Mouse (Mus musculus) myocyte (in vitro differentiated cells): ENCODE results near the gene Nadk2. TPM values are rescaled to one million over a fixed set of nuclear protein-coding genes. Genes with fewer than 3 reads are reported as not detected.

ENCODE experiments used
- H3K27me3 ChIP-seq: one replicate; pipeline ENCODE4 v1.6.1; 2011; ENCODE audit not compliant: control insufficient read depth, insufficient read depth, insufficient read length
- H3K36me3 ChIP-seq: one replicate; pipeline ENCODE4 v1.6.1; 2011; ENCODE audit not compliant: control insufficient read depth, insufficient read depth
- H3K4me2 ChIP-seq: one replicate; pipeline ENCODE4 v1.6.1; 2011; ENCODE audit warnings: low read depth, control low read depth
- H3K4me3 ChIP-seq: one replicate; pipeline ENCODE4 v1.5.1; 2011; ENCODE audit warnings: mild to moderate bottlenecking, control low read depth, moderate library complexity
- H3K79me2 ChIP-seq: one replicate; pipeline ENCODE4 v1.6.1; 2011; ENCODE audit not compliant: control insufficient read depth, insufficient read depth
- H3ac ChIP-seq: one replicate; pipeline ENCODE4 v1.6.1; 2011; ENCODE audit not compliant: control insufficient read depth, insufficient read length
- CEBPB ChIP-seq: IDR thresholded peaks from 2 replicates; pipeline ENCODE4 v1.6.1; 2011; ENCODE audit warnings: mild to moderate bottlenecking, moderate library complexity; ENCODE audit not compliant: poor library complexity, insufficient read depth, severe bottlenecking
- E2F4 ChIP-seq: IDR thresholded peaks from one replicate; pipeline ENCODE4 v1.6.1; 2011; ENCODE audit warnings: mild to moderate bottlenecking, control low read depth, moderate library complexity; ENCODE audit not compliant: insufficient read depth
- MAX ChIP-seq: IDR thresholded peaks from one replicate; pipeline ENCODE4 v1.6.1; 2011; ENCODE audit warnings: low read depth, mild to moderate bottlenecking, control low read depth
- MYOD1 ChIP-seq, 3 experiments: IDR thresholded peaks; one replicate each; pipeline ENCODE4 v1.6.1; 2011; ENCODE audit warnings: control low read depth in 2 of 3, low read depth in 2 of 3, mild to moderate bottlenecking in 2 of 3, moderate library complexity in 1 of 3; ENCODE audit not compliant: insufficient read length in 2 of 3, control insufficient read depth in 1 of 3
- MYOG ChIP-seq, 3 experiments: IDR thresholded peaks; one replicate each; pipeline ENCODE4 v1.6.1; 2011; ENCODE audit warnings: control low read depth in 2 of 3, low read depth in 2 of 3, mild to moderate bottlenecking in 2 of 3; ENCODE audit not compliant: insufficient read length in 2 of 3, control insufficient read depth in 1 of 3, insufficient read depth in 1 of 3
- POLR2A ChIP-seq: IDR thresholded peaks from one replicate; pipeline ENCODE4 v1.6.1; 2011; ENCODE audit warnings: low read depth, mild to moderate bottlenecking, control low read depth, moderate library complexity; ENCODE audit not compliant: insufficient read length
- POLR2AphosphoS2 ChIP-seq: IDR thresholded peaks from one replicate; pipeline ENCODE4 v1.6.1; 2011; ENCODE audit warnings: low read depth, control low read depth; ENCODE audit not compliant: insufficient read length
- REST ChIP-seq: IDR thresholded peaks from one replicate; pipeline ENCODE4 v1.6.1; 2011; ENCODE audit warnings: mild to moderate bottlenecking, control low read depth, moderate library complexity; ENCODE audit not compliant: insufficient read depth, insufficient read length
- SRF ChIP-seq: IDR thresholded peaks from one replicate; pipeline ENCODE4 v1.6.1; 2011; ENCODE audit warnings: low read depth; ENCODE audit not compliant: control insufficient read depth, insufficient read length
- TCF12 ChIP-seq: IDR thresholded peaks from one replicate; pipeline ENCODE4 v1.6.1; 2011; ENCODE audit warnings: mild to moderate bottlenecking, control low read depth; ENCODE audit not compliant: poor library complexity, insufficient read depth, severe bottlenecking
- TCF3 ChIP-seq: IDR thresholded peaks from one replicate; pipeline ENCODE4 v1.6.1; 2011; ENCODE audit warnings: low read depth, control low read depth; ENCODE audit not compliant: insufficient read length
- USF1 ChIP-seq: IDR thresholded peaks from one replicate; pipeline ENCODE4 v1.6.1; 2011; ENCODE audit warnings: low read depth, mild to moderate bottlenecking, control low read depth, moderate library complexity
- polyA plus RNA-seq: library from polyadenylated mRNA; unstranded; fragments of >200 nt; fragmentation: generic; extraction: Trizol; gene quantifications from one replicate; pipeline ENCODE4 v1.2.1, GENCODE M21; 2012; ENCODE audit warnings: missing spikeins

Gene Nadk2
- polyA plus RNA-seq, 1 experiment: 6.3 TPM

DNA sequence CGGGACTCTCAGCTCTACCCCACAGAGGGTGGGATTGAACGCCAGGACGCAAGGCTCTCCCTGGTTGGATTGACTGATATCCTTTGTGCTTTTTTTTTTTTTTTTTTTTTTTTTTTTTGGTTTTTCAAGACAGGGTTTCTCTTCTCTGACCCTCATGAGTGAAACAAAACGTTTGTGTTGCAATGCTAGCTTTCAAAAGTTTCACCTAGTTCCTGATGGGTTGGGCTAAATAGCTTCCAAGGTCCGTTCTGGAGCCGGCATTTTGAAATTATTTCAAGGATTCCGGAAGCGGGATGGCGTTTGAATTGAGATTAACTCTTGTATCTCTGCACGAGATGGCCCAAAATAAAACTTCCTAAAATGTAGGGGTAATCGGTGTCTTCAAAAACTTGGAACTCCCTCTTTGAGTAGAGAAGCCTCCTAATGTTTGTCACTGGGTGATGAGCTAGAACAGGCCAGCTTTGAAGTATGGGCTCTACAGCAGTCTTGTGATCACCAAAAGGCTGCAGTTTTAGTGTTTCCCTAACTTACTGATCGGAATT lies 2.1 kb downstream of the Nadk2 start:
- Histone ChIP-seq H3K79me2 (peaks cover 6% of the 10 kb centered on the region), H3K36me3 (no peaks in the 10 kb centered on the region), H3K4me3 (no peak overlapping the region), H3K4me2 (peak overlapping the region; percentile 88), H3K27me3 (no peaks in the 10 kb centered on the region), H3ac (no peak overlapping the region)
- TF ChIP-seq SRF (no peak), CEBPB (no peak), USF1 (no peak), TCF12 (no peak), MAX (no peak), E2F4 (no peak)

DNA sequence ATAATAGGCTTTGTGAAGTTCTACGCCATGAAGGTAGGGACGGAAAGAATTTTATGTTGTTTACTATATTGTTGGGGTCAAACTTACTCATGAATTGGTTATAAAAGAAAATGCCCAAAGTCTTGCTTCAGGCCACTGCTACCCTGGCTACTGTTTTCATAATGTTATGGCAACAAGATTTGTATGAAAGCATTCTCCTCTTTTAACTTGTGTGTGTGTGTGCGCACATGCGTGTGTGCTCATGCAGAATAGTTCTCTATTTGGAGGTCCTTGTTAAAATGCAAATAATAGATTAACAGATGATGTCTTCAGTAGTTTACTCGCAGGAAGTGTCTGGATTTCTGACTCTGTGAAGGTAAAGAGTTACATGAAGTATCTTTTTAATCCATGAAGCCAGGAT lies 2.6 kb downstream of the Nadk2 start:
- Histone ChIP-seq H3K36me3 (no peaks in the 10 kb centered on the region), H3K4me3 (no peak overlapping the region), H3ac (no peak overlapping the region), H3K79me2 (peaks cover 6% of the 10 kb centered on the region), H3K27me3 (no peaks in the 10 kb centered on the region), H3K4me2 (no peak overlapping the region)
- TF ChIP-seq E2F4: no peak
- TF ChIP-seq TCF3: no peak
- TF ChIP-seq USF1: no peak
- TF ChIP-seq CEBPB: no peak

DNA sequence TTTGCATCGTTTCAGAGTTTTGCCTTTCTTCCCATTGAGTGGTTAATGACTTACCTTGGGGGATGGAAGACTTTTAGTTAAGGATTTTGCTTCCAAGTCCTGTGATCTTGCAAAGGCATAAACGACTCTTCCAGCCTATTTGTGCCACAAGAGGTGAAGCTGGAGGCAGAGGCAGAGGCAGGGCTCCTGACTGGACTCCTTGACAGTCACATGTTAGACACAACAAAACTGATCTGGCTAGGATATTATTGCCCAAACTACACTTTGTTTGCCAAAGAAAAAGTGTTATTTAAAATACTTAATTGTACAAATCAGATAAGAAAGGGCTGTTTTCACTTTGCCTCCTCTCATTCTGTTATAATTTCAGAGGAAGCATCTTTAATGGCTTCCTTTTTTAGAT lies 3.1 kb downstream of the Nadk2 start:
- H3K79me2 ChIP-seq: peaks cover 6% of the 10 kb centered on the region
- H3K36me3 ChIP-seq: no peaks in the 10 kb centered on the region
- H3K4me2 ChIP-seq: no peak overlapping the region
- TF ChIP-seq MYOD1 (IDR thresholded peaks at IDR 0.05; ENCODE audit: control insufficient read depth in 1 of 3, insufficient read length in 2 of 3, low read depth in 2 of 3) (no peak), POLR2AphosphoS2 (no peak), REST (no peak), MAX (no peak), TCF3 (no peak), POLR2A (no peak), SRF (no peak), USF1 (no peak), MYOG (IDR thresholded peaks at IDR 0.05; ENCODE audit: control insufficient read depth in 1 of 3, insufficient read depth in 1 of 3, insufficient read length in 2 of 3, low read depth in 2 of 3) (no peak), TCF12 (no peak), E2F4 (no peak), CEBPB (no peak)
- no peaks in the 10 kb centered on the region for H3K27me3 ChIP-seq
- no peak overlapping the region for H3ac ChIP-seq
- H3K4me3 ChIP-seq: no peak overlapping the region

DNA sequence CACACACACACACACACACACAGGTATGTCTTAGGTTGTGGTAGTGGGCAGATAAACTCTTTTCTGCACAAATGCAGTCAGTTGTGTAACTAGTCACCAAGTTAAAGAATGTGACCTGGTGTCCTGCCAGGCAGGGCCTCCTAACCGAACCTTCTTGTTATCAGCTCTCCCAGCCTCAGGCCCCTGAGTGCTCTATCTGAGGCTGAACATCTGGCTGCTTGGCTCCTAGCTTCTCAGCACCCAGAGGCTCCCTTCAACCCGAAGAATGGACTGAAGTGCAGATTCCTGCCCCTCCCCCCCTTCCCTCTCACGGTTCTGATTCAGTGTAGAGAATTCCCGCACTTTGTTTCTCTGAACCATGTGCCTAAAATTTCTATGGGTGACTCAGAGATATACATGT lies 3.6 kb downstream of the Nadk2 start:
- H3K4me3 ChIP-seq: no peak overlapping the region
- TF ChIP-seq POLR2A: no peak
- no peak for TF ChIP-seq TCF3
- TF ChIP-seq MYOG (IDR thresholded peaks at IDR 0.05; ENCODE audit: control insufficient read depth in 1 of 3, insufficient read depth in 1 of 3, insufficient read length in 2 of 3, low read depth in 2 of 3): no peak
- no peak for TF ChIP-seq REST
- no peak for TF ChIP-seq SRF
- TF ChIP-seq MAX: no peak
- no peak for TF ChIP-seq E2F4
- no peak for TF ChIP-seq USF1
- TF ChIP-seq POLR2AphosphoS2: no peak
- TF ChIP-seq CEBPB: no peak
- TF ChIP-seq MYOD1 (IDR thresholded peaks at IDR 0.05; ENCODE audit: control insufficient read depth in 1 of 3, insufficient read length in 2 of 3, low read depth in 2 of 3): no peak
- TF ChIP-seq TCF12: no peak
- H3K27me3 ChIP-seq: no peaks in the 10 kb centered on the region
- H3K4me2 ChIP-seq: no peak overlapping the region
- H3K36me3 ChIP-seq: no peaks in the 10 kb centered on the region
- H3K79me2 ChIP-seq: peaks cover 6% of the 10 kb centered on the region
- no peak overlapping the region for H3ac ChIP-seq

DNA sequence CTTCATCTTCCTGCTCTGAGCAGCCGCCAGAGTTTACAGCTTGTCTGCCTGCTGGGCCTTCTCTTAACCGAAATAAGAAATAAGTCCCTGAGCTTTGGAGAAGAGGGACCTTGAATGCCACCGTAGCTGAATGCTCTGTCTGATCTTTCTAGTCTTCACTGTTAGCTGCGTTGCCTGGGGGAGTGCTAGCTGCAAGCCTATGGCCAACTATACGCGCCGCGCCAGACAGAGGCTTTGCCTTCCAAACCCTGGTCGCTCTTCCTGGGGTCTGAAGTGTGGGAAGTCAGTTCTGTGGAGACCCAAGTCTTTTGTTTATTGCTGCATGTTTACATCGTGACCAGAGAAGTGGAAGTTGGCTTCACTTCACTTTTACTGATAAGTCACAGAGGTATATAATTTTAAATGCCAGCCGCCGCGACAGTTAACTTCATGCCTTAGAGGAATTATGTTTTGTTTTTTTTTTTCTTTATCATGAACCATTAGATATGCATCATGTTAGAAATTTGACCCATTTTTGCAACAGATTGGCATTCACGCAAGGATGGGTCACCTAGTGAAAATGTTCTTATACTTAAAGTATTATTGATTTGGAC lies 4.6 kb downstream of the Nadk2 start:
- no peak overlapping the region for H3ac ChIP-seq
- H3K79me2 ChIP-seq: peaks cover 6% of the 10 kb centered on the region
- no peaks in the 10 kb centered on the region for H3K27me3 ChIP-seq
- no peaks in the 10 kb centered on the region for H3K36me3 ChIP-seq
- no peak overlapping the region for H3K4me3 ChIP-seq
- no peak overlapping the region for H3K4me2 ChIP-seq
- TF ChIP-seq CEBPB (no peak), TCF12 (no peak), SRF (no peak), MYOG (IDR thresholded peaks at IDR 0.05; ENCODE audit: control insufficient read depth in 1 of 3, insufficient read depth in 1 of 3, insufficient read length in 2 of 3, low read depth in 2 of 3) (no peak), USF1 (no peak), MYOD1 (IDR thresholded peaks at IDR 0.05; ENCODE audit: control insufficient read depth in 1 of 3, insufficient read length in 2 of 3, low read depth in 2 of 3) (no peak), MAX (no peak), E2F4 (no peak), TCF3 (no peak), POLR2A (no peak), POLR2AphosphoS2 (no peak)
